Mouse (Mus musculus): ENCODE measurements around the gene Drosha.

DNA sequence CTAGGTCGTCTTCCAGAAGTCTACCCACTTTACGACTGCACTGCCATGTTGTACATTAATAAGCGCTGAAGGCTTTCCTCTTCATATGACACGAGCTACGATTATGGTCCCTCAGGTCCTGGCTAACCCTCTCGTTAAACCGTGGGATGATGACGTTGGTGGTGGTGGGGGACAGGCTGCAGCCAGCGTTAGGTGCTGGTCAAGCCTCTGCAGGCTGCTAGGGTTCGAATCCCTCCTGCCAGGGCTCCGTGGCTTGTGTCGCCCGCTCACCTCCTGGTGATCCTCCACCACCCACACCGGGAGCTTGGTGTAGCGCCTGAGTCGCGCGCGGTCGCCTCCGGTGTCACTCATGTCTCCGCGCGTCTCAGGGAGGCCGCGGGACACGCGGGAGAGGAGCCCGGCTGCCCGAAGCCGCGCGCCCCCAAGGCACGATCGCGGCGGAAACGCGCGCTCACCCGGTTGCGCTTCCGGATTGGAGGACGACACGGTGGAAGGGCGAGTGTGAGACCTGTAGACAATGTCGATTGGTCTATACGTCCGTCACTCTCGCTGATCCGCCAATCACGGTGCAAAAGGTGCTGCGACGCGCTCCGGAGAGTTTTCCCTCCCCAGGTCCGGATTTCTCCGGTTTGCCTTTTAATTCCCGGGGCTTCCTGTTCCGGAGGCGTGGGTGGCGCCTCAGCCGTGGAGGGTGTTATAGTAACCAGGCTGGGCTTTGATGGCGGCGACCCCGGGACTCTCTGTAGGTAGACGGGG, at the start of gene Drosha, which contains the start of gene 6030458C11Rik:
- TF ChIP-seq CTCF (IDR thresholded peaks at IDR 0.05; ENCODE audit: low read depth, low read length): no peak
- no peak for TF ChIP-seq POLR2A (IDR thresholded peaks at IDR 0.05; ENCODE audit: borderline replicate concordance, low read depth, low read length)

All from bone marrow macrophage, adult 2 months (primary cell).